Mouse (Mus musculus) CH12.LX (cell line): ENCODE measurements around the gene Aass. TPM values are rescaled to one million over a fixed set of nuclear protein-coding genes. Genes with fewer than 3 reads are reported as not detected.
"Not testable (repeated sequence)": the region's sequence is repeated elsewhere in the genome, so short reads cannot be mapped to it uniquely, and the experiment has no call there.

Experiments
- DNase-seq: peaks from one replicate; pipeline ENCODE4 v3.0.0-alpha.2; 2013; ENCODE audit errors: extremely low read depth
- H3K27ac ChIP-seq: 2 replicates; pipeline ENCODE4 v1.5.1; 2012; ENCODE audit warnings: low read depth, mild to moderate bottlenecking, control low read depth, moderate library complexity; ENCODE audit not compliant: insufficient read depth
- H3K27me3 ChIP-seq: replicated peaks from 2 replicates; pipeline ENCODE3; 2012; ENCODE audit warnings: inconsistent platforms
- H3K36me3 ChIP-seq, 2 experiments: replicated peaks in 1 of 2; 2 replicates each; pipeline versions ENCODE3 to v1.6.1; 2012; ENCODE audit warnings: inconsistent platforms in 1 of 2, low read length in 1 of 2, mild to moderate bottlenecking in 1 of 2, mixed read lengths in 1 of 2, moderate library complexity in 1 of 2; ENCODE audit not compliant: control insufficient read depth in 1 of 2, insufficient read depth in 1 of 2
- H3K4me1 ChIP-seq, 2 experiments: 2 replicates each; pipeline ENCODE4 v1.6.1; 2012; ENCODE audit warnings: inconsistent platforms in 1 of 2, moderate library complexity in 1 of 2; ENCODE audit not compliant: insufficient read depth in 2 of 2, control insufficient read depth in 1 of 2
- H3K4me2 ChIP-seq: 2 replicates; pipeline ENCODE4 v1.6.1; 2012; ENCODE audit warnings: low read depth, mild to moderate bottlenecking, control low read depth; ENCODE audit not compliant: poor library complexity, insufficient read depth, severe bottlenecking
- H3K4me3 ChIP-seq, 3 experiments: fragments of 150-350 bp in 1 of 3; sonication (generic) in 1 of 3; replicated peaks in 1 of 3; 2 replicates each; pipeline versions ENCODE3 to v1.5.1; 2011 to 2012; ENCODE audit warnings: low read depth in 2 of 3, low read length in 2 of 3, mild to moderate bottlenecking in 2 of 3, moderate library complexity in 2 of 3, control low read depth in 1 of 3, improper control_type of control experiment in 1 of 3, inconsistent platforms in 1 of 3, mixed read lengths in 1 of 3; ENCODE audit not compliant: poor library complexity in 1 of 3
- H3K79me2 ChIP-seq: replicated peaks from 2 replicates; pipeline ENCODE4 v1.6.1; 2012; ENCODE audit warnings: mild to moderate bottlenecking, moderate library complexity; ENCODE audit not compliant: control insufficient read depth, poor library complexity, insufficient read depth, severe bottlenecking; ENCODE audit errors: extremely low read depth
- H3K9ac ChIP-seq: 2 replicates; pipeline ENCODE4 v1.6.1; 2012; ENCODE audit warnings: low read depth, mild to moderate bottlenecking, control low read depth, moderate library complexity; ENCODE audit not compliant: insufficient read depth
- H3K9me3 ChIP-seq: replicated peaks from 2 replicates; pipeline ENCODE3; 2012; ENCODE audit warnings: low read length, inconsistent platforms, mixed read lengths
- CHD1 ChIP-seq: IDR thresholded peaks from 2 replicates; pipeline ENCODE4 v1.6.1; 2012; ENCODE audit warnings: low read depth, low read length, improper control_type of control experiment, inconsistent platforms
- CHD2 ChIP-seq: IDR thresholded peaks from 2 replicates; pipeline ENCODE4 v1.6.1; 2011; ENCODE audit warnings: low read length, improper control_type of control experiment
- CTCF ChIP-seq, 2 experiments: IDR thresholded peaks in 1 of 2; conservative IDR thresholded peaks in 1 of 2; 2 replicates each; pipeline ENCODE4 v1.5.1; 2011 to 2012; ENCODE audit warnings: low read depth in 2 of 2, low read length in 2 of 2, improper control_type of control experiment in 1 of 2, inconsistent platforms in 1 of 2, mild to moderate bottlenecking in 1 of 2, moderate library complexity in 1 of 2
- E2F4 ChIP-seq: IDR thresholded peaks from 2 replicates; pipeline ENCODE4 v1.6.1; 2011; ENCODE audit warnings: low read depth, low read length, improper control_type of control experiment; ENCODE audit not compliant: insufficient replicate concordance
- ELF1 ChIP-seq: IDR thresholded peaks from 2 replicates; pipeline ENCODE4 v1.6.1; 2014; ENCODE audit warnings: low read depth, mild to moderate bottlenecking, inconsistent platforms, low read length, improper control_type of control experiment
- ETS1 ChIP-seq: conservative IDR thresholded peaks from 2 replicates; pipeline ENCODE4 v1.6.1; 2012; ENCODE audit warnings: low read depth, mild to moderate bottlenecking, inconsistent platforms, low read length, improper control_type of control experiment, moderate library complexity
- GABPA ChIP-seq: IDR thresholded peaks from 2 replicates; pipeline ENCODE4 v1.6.1; 2012; ENCODE audit warnings: low read depth, low read length, improper control_type of control experiment, inconsistent platforms; ENCODE audit not compliant: insufficient replicate concordance
- JUN ChIP-seq: IDR thresholded peaks from 2 replicates; pipeline ENCODE4 v1.6.1; 2011; ENCODE audit warnings: low read depth, mild to moderate bottlenecking, low read length, improper control_type of control experiment, moderate library complexity; ENCODE audit not compliant: insufficient read depth
- JUND ChIP-seq: conservative IDR thresholded peaks from 2 replicates; pipeline ENCODE4 v1.6.1; 2011; ENCODE audit warnings: low read depth, low read length, improper control_type of control experiment
- KAT2A ChIP-seq: IDR thresholded peaks from 2 replicates; pipeline ENCODE4 v1.6.1; 2012; ENCODE audit warnings: low read length, improper control_type of control experiment, inconsistent platforms; ENCODE audit not compliant: insufficient replicate concordance
- MAFK ChIP-seq: IDR thresholded peaks from 2 replicates; pipeline ENCODE4 v1.6.1; 2011; ENCODE audit warnings: low read length, improper control_type of control experiment; ENCODE audit not compliant: insufficient replicate concordance
- MAX ChIP-seq: IDR thresholded peaks from 2 replicates; pipeline ENCODE4 v1.6.1; 2011; ENCODE audit warnings: low read length, improper control_type of control experiment
- MXI1 ChIP-seq: IDR thresholded peaks from 2 replicates; pipeline ENCODE4 v1.6.1; 2011; ENCODE audit warnings: mild to moderate bottlenecking, low read depth, low read length, improper control_type of control experiment
- MYC ChIP-seq: IDR thresholded peaks from 2 replicates; pipeline ENCODE4 v1.6.1; 2011; ENCODE audit warnings: low read depth, mild to moderate bottlenecking, improper control_type of control experiment, low read length
- NELFE ChIP-seq: IDR thresholded peaks from 2 replicates; pipeline ENCODE4 v1.6.1; 2011; ENCODE audit warnings: low read depth, low read length, improper control_type of control experiment
- NRF1 ChIP-seq: IDR thresholded peaks from 2 replicates; pipeline ENCODE4 v1.6.1; 2014; ENCODE audit warnings: low read depth, mild to moderate bottlenecking, inconsistent platforms, low read length, improper control_type of control experiment, moderate library complexity
- PAX5 ChIP-seq: IDR thresholded peaks from 2 replicates; pipeline ENCODE4 v1.6.1; 2012; ENCODE audit warnings: low read length, inconsistent platforms, mixed read lengths
- POLR2A ChIP-seq: IDR thresholded peaks from 2 replicates; pipeline ENCODE4 v1.6.1; 2011; ENCODE audit warnings: low read depth, mild to moderate bottlenecking, improper control_type of control experiment, low read length
- POLR2AphosphoS2 ChIP-seq: IDR thresholded peaks from 2 replicates; pipeline ENCODE4 v1.6.1; 2011; ENCODE audit warnings: low read depth, low read length, improper control_type of control experiment
- RCOR1 ChIP-seq: conservative IDR thresholded peaks from 2 replicates; pipeline ENCODE4 v1.6.1; 2012; ENCODE audit warnings: low read depth, mild to moderate bottlenecking, inconsistent platforms, low read length, improper control_type of control experiment
- SMC3 ChIP-seq: IDR thresholded peaks from 2 replicates; pipeline ENCODE4 v1.6.1; 2011; ENCODE audit warnings: low read depth, low read length, improper control_type of control experiment
- TBP ChIP-seq: conservative IDR thresholded peaks from 2 replicates; pipeline ENCODE4 v1.6.1; 2011; ENCODE audit warnings: low read depth, low read length, improper control_type of control experiment
- TCF12 ChIP-seq: IDR thresholded peaks from 2 replicates; pipeline ENCODE4 v1.6.1; 2014; ENCODE audit warnings: low read depth, mild to moderate bottlenecking, inconsistent platforms, low read length, improper control_type of control experiment
- UBTF ChIP-seq: IDR thresholded peaks from 2 replicates; pipeline ENCODE4 v1.6.1; 2012; ENCODE audit warnings: low read depth, mild to moderate bottlenecking, inconsistent platforms, low read length, improper control_type of control experiment, moderate library complexity
- USF1 ChIP-seq: IDR thresholded peaks from 2 replicates; pipeline ENCODE4 v1.6.1; 2014; ENCODE audit warnings: low read depth, mild to moderate bottlenecking, inconsistent platforms, low read length, improper control_type of control experiment
- ZKSCAN1 ChIP-seq: IDR thresholded peaks from 2 replicates; pipeline ENCODE4 v1.6.1; 2012; ENCODE audit warnings: low read depth, inconsistent platforms, low read length, improper control_type of control experiment, borderline replicate concordance
- ZMIZ1 ChIP-seq: IDR thresholded peaks from 2 replicates; pipeline ENCODE4 v1.6.1; 2012; ENCODE audit warnings: low read depth, mild to moderate bottlenecking, inconsistent platforms, low read length, improper control_type of control experiment
- dilution Hi-C: fragments of 300-500 bp; cut with MboI; formaldehyde crosslinking; loops from 2 replicates; pipeline ENCODE4 v1.14.3; 2020; ENCODE audit warnings: low sequenced_read_pairs; ENCODE audit not compliant: extremely low pct_unique_long_range_greater_than_20kb, extremely low pct_ligation_motif_present
- in situ Hi-C: fragments of 300-500 bp; cut with MboI; formaldehyde crosslinking; loops from 3 replicates; pipeline ENCODE4 v1.14.3; 2019; ENCODE audit warnings: low sequenced_read_pairs, low pct_ligation_motif_present, low pct_unique_long_range_greater_than_20kb, mixed read lengths
- polyA plus RNA-seq: library from polyadenylated mRNA; unstranded; fragments of >175 nt; gene quantifications from 2 replicates; pipeline ENCODE4 v1.2.1, GENCODE M21; 2012; ENCODE audit warnings: low read depth; ENCODE audit not compliant: insufficient read length
- total RNA-seq, 2 experiments: library from RNA; depleted of rRNA; stranded (reverse); fragments of 300-350 nt in 1 of 2; fragments of >200 nt in 1 of 2; gene quantifications; 2 replicates each; pipeline ENCODE4 v1.2.3; 2012 to 2014

The Aass gene
- total and polyA plus RNA-seq, 3 experiments, result not detected

DNA sequence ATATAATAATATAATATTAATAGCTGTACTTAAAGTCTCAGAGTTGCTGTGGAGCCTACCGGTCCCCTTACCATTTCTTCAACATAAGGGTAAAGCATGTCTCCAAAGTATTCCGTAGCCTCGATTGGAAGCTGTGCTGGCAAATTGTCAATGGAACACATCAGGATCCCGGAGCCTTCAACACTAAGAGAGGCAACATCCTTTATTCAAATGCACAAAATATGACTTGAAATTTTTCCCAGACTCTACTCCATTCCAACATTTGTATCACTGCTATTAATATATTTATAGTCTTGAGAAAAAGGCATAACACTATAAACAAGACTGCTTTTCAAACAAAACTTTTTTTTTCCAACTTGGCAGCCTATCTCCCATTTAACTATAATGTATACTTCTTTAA lies 25.7 kb downstream of the Aass start:
- Histone ChIP-seq H3K27ac (no peak overlapping the region), H3K4me2 (no peak overlapping the region), H3K9me3 (no peaks in the 10 kb centered on the region), H3K9ac (no peak overlapping the region), H3K27me3 (no peaks in the 10 kb centered on the region), H3K4me1 (no peaks in the 10 kb centered on the region; a peak in 1 of 4 replicates), H3K79me2 (no peaks in the 10 kb centered on the region), H3K36me3 (no peaks in the 10 kb centered on the region), H3K4me3 (no peak overlapping the region)
- dilution Hi-C loops (no loop called here), in situ Hi-C loops (no loop called here)
- no peak for DNase-seq
- TF ChIP-seq MYC, result no peak
- TF ChIP-seq TCF12, result no peak
- no peak for TF ChIP-seq CTCF (conservative IDR thresholded peaks at IDR 0.05 in 1 of 2, IDR thresholded peaks at IDR 0.05 in 1 of 2; ENCODE audit: low read depth in 2 of 2, low read length in 2 of 2)
- TF ChIP-seq USF1, result no peak
- TF ChIP-seq GABPA, result no peak
- TF ChIP-seq MXI1, result no peak
- no peak for TF ChIP-seq CHD2
- no peak for TF ChIP-seq E2F4
- TF ChIP-seq KAT2A, result no peak
- no peak for TF ChIP-seq MAFK
- TF ChIP-seq NRF1, result no peak
- no peak for TF ChIP-seq NELFE
- no peak for TF ChIP-seq TBP
- no peak for TF ChIP-seq RCOR1
- TF ChIP-seq SMC3, result no peak
- TF ChIP-seq ZMIZ1, result no peak

DNA sequence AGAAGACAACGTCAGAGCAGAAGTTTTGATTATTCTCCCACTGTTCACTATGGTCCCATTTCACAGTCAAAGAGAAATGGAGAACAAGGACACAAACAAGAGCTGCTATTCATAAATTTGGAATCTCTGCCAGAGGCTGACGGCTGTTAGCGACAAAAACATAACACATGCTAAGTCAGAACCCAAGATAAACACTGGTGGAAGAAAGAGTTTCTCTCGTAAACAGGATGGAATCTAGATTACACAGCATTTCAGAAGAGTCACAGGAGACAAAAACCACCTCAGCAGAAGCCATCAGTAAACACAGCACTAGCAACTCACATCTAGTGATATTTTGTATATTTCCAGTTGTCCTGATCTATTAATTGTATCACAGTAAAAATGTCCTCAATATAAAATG lies 26.4 kb downstream of the Aass start:
- dilution Hi-C loops (no loop called here), in situ Hi-C loops (no loop called here)
- no peaks in the 10 kb centered on the region for H3K27me3 ChIP-seq
- H3K9ac ChIP-seq, result no peak overlapping the region
- no peak overlapping the region for H3K27ac ChIP-seq
- no peak overlapping the region for H3K4me2 ChIP-seq
- H3K79me2 ChIP-seq, result no peaks in the 10 kb centered on the region
- H3K4me3 ChIP-seq, result no peak overlapping the region
- no peak for TF ChIP-seq POLR2A
- TF ChIP-seq POLR2AphosphoS2, result no peak
- no peak for TF ChIP-seq UBTF
- no peak for TF ChIP-seq ZKSCAN1
- no peak for TF ChIP-seq RCOR1
- no peak for TF ChIP-seq PAX5
- TF ChIP-seq ETS1, result no peak
- no peak for TF ChIP-seq ELF1
- no peak for TF ChIP-seq JUN
- TF ChIP-seq MXI1, result no peak
- no peak for TF ChIP-seq MAX
- TF ChIP-seq JUND, result no peak
- no peak for TF ChIP-seq MYC
- no peak for TF ChIP-seq CHD1
- no peak for DNase-seq
- no peaks in the 10 kb centered on the region for H3K36me3 ChIP-seq
- no peaks in the 10 kb centered on the region for H3K9me3 ChIP-seq
- no peaks in the 10 kb centered on the region; a peak in 1 of 4 replicates for H3K4me1 ChIP-seq

DNA sequence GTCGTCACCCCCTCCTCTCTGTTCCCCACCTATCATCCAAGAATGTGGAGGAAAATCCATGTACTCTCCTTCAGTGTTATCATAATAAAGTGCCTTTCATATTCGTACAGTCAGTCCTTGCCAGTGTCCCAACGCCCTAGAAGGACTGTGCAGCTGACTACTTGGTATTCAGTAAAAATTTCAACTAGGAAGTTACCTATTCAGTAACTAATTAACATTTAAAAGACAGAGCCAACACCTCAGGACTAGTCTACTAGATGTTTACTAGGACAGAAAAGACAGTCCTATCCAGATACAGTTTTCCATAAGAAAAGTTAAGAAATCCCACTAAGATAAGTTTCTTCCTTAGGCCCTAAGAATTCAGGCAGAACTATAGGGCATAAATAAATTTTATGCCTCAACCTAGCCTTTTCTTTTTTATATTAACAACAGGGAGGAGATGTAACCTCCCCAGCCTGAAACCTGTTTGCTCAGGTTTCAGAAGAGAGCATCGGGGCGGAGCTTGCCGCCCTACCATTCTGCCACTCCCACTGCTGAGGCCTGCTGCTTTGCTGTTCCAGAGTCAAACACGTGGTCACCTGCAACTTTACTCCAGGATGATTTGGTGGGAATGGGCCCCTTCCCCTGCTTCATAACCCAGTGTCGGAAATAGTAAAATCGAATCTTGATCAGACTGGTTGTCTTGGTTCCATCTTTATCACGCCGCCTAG lies 42.3 kb downstream of the Aass start:
- H3K4me2 ChIP-seq, in situ Hi-C loops, H3K9me3 ChIP-seq, H3K4me3 ChIP-seq, H3K27ac ChIP-seq, H3K36me3 ChIP-seq, H3K9ac ChIP-seq, DNase-seq, H3K4me1 ChIP-seq, dilution Hi-C loops, H3K27me3 ChIP-seq, H3K79me2 ChIP-seq: not testable (repeated sequence)
